Mouse (Mus musculus) brown adipose tissue, adult 24 weeks (tissue): Measurements from ENCODE around the gene Sh3gl1. TPM values are rescaled to one million over a fixed set of nuclear protein-coding genes. Genes with fewer than 3 reads are reported as not detected.
"Not testable (repeated sequence)": the region's sequence is repeated elsewhere in the genome, so short reads cannot be mapped to it uniquely, and the experiment has no call there.

Experiments used
- H3K27ac ChIP-seq: fragments of 200-500 bp; replicated peaks from 2 replicates; pipeline ENCODE4 v1.5.1; 2012; ENCODE audit warnings: low read depth, mild to moderate bottlenecking, low read length
- H3K4me1 ChIP-seq: fragments of 200-500 bp; 2 replicates; pipeline ENCODE4 v1.6.1; 2012; ENCODE audit warnings: low read length, mixed read lengths; ENCODE audit not compliant: control insufficient read depth, insufficient read depth, insufficient read length
- H3K4me3 ChIP-seq: fragments of 200-500 bp; 2 replicates; pipeline ENCODE4 v1.5.1; 2012; ENCODE audit warnings: low read depth, mild to moderate bottlenecking, low read length, moderate library complexity; ENCODE audit not compliant: insufficient read depth
- polyA plus RNA-seq: library from polyadenylated mRNA; stranded (reverse); fragments of >200 nt; gene quantifications from 2 replicates; pipeline ENCODE4 v1.2.4, GENCODE M21; 2012; ENCODE audit not compliant: missing spikeins, insufficient read depth, insufficient read length

The Sh3gl1 gene
- 14.0 and 16.1 TPM in 2 replicates for polyA plus RNA-seq

- Histone ChIP-seq H3K4me1 (peaks cover 9% of the 10 kb centered on the region), H3K4me3 (peak within 1 kb of the TSS; percentile 92), H3K27ac (peak within 1 kb of the TSS; percentile 87)
Measured at GRCm38 (mm10) chr17:56036176-56036900, at the start of gene Sh3gl1. TSS of gene Sh3gl1 (minus strand) at chr17:56036635.

- Histone ChIP-seq H3K27ac (no peak overlapping the region), H3K4me3 (peak overlapping the region; percentile 71), H3K4me1 (peaks cover 7% of the 10 kb centered on the region; the same call in 1 of the 2 replicates)
Measured at GRCm38 (mm10) chr17:56080781-56081585, 44.5 kb upstream of the Sh3gl1 start.

- Histone ChIP-seq H3K4me1 (peaks cover 7% of the 10 kb centered on the region; the same call in 1 of the 2 replicates), H3K4me3 (peak overlapping the region; percentile 71), H3K27ac (no peak overlapping the region)
Measured at GRCm38 (mm10) chr17:56079921-56080320, 43.5 kb upstream of the Sh3gl1 start.

DNA sequence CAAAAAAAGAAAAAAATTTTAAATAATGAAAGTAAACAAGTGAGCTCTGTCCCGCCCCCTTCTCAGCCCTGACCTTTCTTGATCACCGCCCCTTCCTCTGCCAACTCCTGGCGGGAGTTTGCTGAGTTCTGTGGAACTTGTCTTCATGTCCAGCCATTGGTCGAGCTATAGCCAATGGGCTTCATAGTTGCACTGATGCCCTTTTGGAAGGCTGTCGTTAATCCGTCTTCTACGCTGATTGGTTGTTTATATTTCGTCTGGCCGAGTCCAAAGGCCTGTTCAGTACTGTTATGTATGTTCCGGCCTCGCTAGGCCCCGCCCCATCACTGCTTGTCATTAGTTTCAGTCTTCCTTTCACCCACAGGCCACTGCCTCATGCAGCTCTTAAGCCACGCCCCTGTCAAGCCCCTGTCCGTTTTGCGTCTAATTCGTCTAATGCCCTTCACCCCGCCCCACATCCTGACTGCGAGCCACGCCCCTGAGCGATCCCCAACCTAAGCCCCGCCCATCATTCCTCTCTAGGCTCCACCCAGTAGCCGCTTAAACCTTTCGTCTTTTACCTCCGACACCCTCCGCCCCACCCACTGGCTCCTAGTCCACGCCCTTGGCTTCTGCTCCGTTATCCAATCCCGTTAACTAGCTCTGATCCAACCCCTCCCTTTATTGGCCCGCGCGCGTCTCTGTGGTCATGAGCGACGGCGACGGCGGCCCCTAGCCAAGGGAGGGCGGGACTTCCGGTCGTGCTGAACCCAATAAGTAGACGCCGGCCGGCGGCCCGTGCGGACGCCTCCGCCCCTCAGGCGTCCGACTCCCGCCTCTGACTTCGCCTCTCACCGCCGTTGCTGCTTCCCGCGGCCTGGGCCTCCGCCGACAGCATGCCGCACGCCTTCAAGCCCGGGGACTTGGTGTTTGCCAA lies 42.7 kb upstream of the Sh3gl1 start, which contains the start of gene Hdgfl2:
Gene Hdgfl2, plus strand, starts transcription at position 755 of the 916 bp plus-strand sequence.
- peak within 1 kb of the TSS; percentile 71 for H3K4me3 ChIP-seq
- H3K4me1 ChIP-seq, result peaks cover 7% of the 10 kb centered on the region
- H3K27ac ChIP-seq, result 0 out of 2 replicates have a peak within 1 kb of the TSS, but pooled peaks have one; percentile 8

DNA sequence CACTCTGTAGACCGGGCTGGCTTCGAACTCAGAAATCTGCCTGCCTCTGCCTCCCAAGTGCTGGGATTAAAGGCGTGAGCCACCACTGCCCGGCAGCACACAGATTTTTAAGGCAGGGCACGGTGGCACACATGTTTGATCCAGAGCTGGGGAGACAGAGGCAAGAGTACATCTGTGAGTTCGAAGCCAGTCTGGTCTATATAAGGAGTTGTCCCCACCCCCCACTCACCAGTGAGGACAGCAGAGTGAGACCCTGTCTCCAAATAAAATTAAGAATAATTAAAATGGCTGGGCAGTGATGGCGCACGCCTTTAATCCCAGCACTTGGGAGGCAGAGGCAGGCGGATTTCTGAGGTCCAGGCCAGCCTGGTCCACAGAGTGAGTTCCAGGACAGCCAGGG lies 41.9 kb upstream of the Sh3gl1 start:
- not testable (repeated sequence) for H3K4me1 ChIP-seq, H3K4me3 ChIP-seq
- H3K27ac ChIP-seq, result 0 out of 2 replicates have a peak overlapping the region, but pooled peaks have one; percentile 8

DNA sequence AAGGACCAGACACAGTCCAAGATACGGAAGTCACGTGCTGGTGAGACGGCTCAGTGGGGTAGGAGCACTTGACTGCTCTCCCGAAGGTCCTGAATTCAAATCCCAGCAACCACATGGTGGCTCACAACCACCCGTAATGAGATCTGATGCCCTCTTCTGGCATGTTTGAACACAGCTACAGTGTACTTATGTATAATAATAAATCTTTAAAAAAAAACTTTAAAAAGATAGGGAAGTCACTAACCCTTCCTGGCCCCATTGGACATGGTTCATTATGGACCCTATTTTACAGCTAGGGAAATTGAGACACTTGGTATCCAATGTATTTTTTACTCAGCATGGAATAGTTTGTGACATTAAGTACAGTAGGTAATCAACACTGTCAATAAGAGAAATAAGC lies 41.1 kb upstream of the Sh3gl1 start:
- no peak overlapping the region for H3K27ac ChIP-seq
- no peak overlapping the region for H3K4me3 ChIP-seq
- peaks cover 10% of the 10 kb centered on the region for H3K4me1 ChIP-seq

GRCm38 (mm10) chr17:56074827-56075208 lies 38.4 kb upstream of the Sh3gl1 start, which contains the start of gene Ubxn6:
TSS of gene Ubxn6 (minus strand) at chr17:56075028.
- peak within 1 kb of the TSS; percentile 89 for H3K4me3 ChIP-seq
- H3K4me1 ChIP-seq, result peaks cover 3% of the 10 kb centered on the region
- H3K27ac ChIP-seq, result peak within 1 kb of the TSS; percentile 89

GRCm38 (mm10) chr17:56074097-56074826 lies 37.8 kb upstream of the Sh3gl1 start:
- H3K4me1 ChIP-seq, result peaks cover 3% of the 10 kb centered on the region
- H3K27ac ChIP-seq, result peak overlapping the region; percentile 89
- peak overlapping the region; percentile 89 for H3K4me3 ChIP-seq

GRCm38 (mm10) chr17:56072243-56072642 lies 35.8 kb upstream of the Sh3gl1 start:
- Histone ChIP-seq H3K27ac (no peak overlapping the region), H3K4me3 (no peak overlapping the region), H3K4me1 (peaks cover 3% of the 10 kb centered on the region)

GRCm38 (mm10) chr17:56071126-56071525 lies 34.7 kb upstream of the Sh3gl1 start:
- no peak overlapping the region for H3K4me3 ChIP-seq
- no peak overlapping the region for H3K27ac ChIP-seq
- H3K4me1 ChIP-seq, result peaks cover 3% of the 10 kb centered on the region

- no peak overlapping the region for H3K27ac ChIP-seq
- peaks cover 3% of the 10 kb centered on the region; the same call in 1 of the 2 replicates for H3K4me1 ChIP-seq
- no peak overlapping the region for H3K4me3 ChIP-seq
Measured at GRCm38 (mm10) chr17:56069066-56069465, 32.6 kb upstream of the Sh3gl1 start.

DNA sequence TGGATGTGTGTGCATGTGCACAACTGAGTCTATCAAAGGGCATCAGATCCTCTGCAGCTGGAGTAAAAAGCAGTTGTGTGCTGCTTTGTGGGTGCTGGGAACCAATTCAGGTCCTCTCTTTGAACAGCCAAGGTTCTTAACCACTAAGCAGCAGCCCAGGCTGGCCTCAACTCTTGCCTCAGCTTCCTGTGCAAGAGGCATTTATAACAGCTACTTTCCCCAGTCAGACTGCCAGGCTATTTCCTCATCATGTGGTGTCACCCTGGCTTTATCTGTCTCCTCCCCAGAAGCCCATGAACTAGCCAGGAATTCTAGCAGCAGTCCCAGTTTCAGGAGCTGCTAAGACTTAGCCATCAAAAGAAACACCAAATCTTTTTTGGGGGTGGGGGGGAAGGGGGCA lies 30.0 kb upstream of the Sh3gl1 start:
- no peak overlapping the region for H3K27ac ChIP-seq
- no peaks in the 10 kb centered on the region for H3K4me1 ChIP-seq
- H3K4me3 ChIP-seq, result no peak overlapping the region

DNA sequence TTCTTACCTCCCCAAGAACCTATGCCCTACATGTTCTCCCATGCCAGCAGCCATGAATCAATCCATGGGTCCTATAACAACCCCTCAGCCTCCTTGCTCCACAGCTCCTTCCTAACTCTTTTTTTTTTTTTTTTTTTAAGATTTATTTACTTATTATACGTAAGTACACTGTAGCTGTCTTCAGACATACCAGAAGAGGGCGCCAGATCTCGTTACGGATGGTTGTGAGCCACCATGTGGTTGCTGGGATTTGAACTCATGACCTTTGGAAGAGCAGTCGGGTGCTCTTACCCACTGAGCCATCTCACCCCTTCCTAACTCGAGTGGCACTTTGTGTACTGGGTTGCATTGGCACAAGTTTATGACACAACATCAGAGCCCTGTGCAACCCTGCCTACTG lies 29.3 kb upstream of the Sh3gl1 start:
- not testable (repeated sequence) for H3K4me1 ChIP-seq, H3K4me3 ChIP-seq, H3K27ac ChIP-seq

- Histone ChIP-seq H3K27ac (no peak overlapping the region), H3K4me1 (no peaks in the 10 kb centered on the region), H3K4me3 (no peak overlapping the region)
Measured at GRCm38 (mm10) chr17:56062081-56062480, 25.6 kb upstream of the Sh3gl1 start.
